Mouse (Mus musculus) adrenal gland, adult 10 weeks (tissue): Measurements from ENCODE around the gene Acot6. TPM values are rescaled to one million over a fixed set of nuclear protein-coding genes. Genes with fewer than 3 reads are reported as not detected.

Source experiments
- polyA plus RNA-seq: library from polyadenylated mRNA; stranded (reverse); fragments of 350-450 nt; fragmentation: Illumina TruSeq; extraction: RNeasy Lipid Tissue Mini Kit (QIAGEN cat#74804); gene quantifications from one replicate; pipeline ENCODE4 v1.2.3, GENCODE M21; 2014; ENCODE audit warnings: low read depth, low replicate concordance

The Acot6 gene
- polyA plus RNA-seq = 16.6 TPM

DNA sequence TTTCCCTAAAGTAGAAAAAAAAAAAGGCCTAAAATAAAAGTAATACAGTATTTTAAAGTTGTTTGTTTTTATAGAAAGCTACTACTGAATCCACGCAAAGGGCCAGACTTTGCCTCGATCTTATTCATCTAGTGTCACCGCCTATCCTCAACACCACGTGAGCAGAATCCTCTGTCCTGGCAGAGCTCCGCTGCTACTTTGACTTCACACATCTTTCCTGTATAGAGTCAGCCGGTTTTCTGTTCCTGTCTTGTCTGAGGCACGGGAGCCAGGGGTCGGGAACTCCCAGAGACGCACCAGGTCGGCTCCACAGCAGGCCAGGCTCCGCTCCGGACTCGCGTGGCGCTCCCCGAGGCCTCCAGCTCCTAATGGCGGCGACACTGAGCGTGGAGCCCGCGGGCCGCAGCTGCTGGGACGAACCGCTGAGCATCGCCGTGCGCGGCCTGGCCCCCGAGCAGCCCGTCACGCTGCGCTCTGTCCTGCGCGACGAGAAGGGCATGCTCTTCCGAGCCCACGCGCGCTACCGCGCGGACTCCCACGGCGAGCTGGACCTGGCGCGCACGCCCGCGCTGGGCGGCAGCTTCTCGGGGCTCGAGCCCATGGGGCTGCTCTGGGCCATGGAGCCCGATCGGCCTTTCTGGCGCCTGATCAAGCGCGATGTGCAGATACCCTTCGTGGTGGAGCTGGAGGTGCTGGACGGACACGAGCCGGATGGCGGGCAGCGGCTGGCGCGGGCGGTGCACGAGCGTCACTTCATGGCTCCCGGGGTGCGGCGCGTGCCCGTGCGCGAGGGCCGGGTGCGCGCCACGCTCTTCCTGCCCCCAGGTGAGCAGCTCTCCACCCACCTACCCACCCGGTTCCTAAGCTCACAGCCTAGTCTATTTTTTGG is at the start of gene Acot6:
Gene Acot6 (plus strand): TSS at position 51 of the 889 bp plus-strand sequence.

GRCm38 (mm10) chr12:84051937-84052474 is 48.4 kb upstream of the Acot6 start, which contains the start of gene Acot3:
Gene Acot3 (plus strand): TSS chr12:84052144.

DNA sequence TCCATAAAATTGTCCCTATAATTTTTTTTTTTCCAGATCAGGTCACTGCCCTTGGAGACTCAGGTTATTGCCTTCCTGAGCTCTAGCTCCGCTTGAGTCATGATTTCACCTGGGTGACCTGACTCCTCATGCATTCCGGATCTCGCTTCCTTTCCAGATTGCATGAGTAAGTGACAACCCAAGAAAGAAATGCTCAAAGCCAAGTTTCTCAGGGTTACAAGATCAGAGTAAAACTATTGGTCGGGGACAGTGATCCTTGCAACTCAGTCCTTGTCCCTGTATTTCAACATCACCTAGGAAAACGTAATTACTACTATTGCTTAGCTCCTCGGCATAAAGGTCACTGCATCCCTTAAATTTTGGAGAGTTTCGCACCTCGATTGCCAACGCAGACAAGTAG is 31.5 kb upstream of the Acot6 start, which contains the start of gene Acot5:
Gene Acot5 (plus strand): TSS at position 340 of the 400 bp plus-strand sequence.

GRCm38 (mm10) chr12:84114153-84114994 is 13.9 kb downstream of the Acot6 start, which contains the start of gene Dnal1:
Gene Dnal1 (plus strand): TSS chr12:84114366.

GRCm38 (mm10) chr12:84147954-84148621 is 47.6 kb downstream of the Acot6 start, which contains the start of gene Pnma1:
Gene Pnma1 (minus strand): TSS chr12:84148489.

Other genes starting within 250 kb of the Acot6 start
- 24.2 TPM for gene Numb, start 178.7 kb upstream of the Acot6 start, polyA plus RNA-seq
- gene Riox1, start 150.0 kb upstream of the Acot6 start, polyA plus RNA-seq = 1.7 TPM
- not detected for gene Heatr4, start 115.8 kb upstream of the Acot6 start, polyA plus RNA-seq
- 3.1 TPM for gene Acot2, start 112.8 kb upstream of the Acot6 start, polyA plus RNA-seq
- 7.6 TPM for gene Acot1, start 91.2 kb upstream of the Acot6 start, polyA plus RNA-seq
- gene Acot4, start 62.3 kb upstream of the Acot6 start, polyA plus RNA-seq = 2.8 TPM
- not detected for gene Gm49366, start 61.7 kb upstream of the Acot6 start, polyA plus RNA-seq
- 0.58 TPM for gene Acot3, start 48.5 kb upstream of the Acot6 start, polyA plus RNA-seq
- not detected for gene Acot5, start 31.3 kb upstream of the Acot6 start, polyA plus RNA-seq
- 34.3 TPM for gene Dnal1, start 13.7 kb downstream of the Acot6 start, polyA plus RNA-seq
- not detected for gene Pnma1, start 47.8 kb downstream of the Acot6 start, polyA plus RNA-seq
- gene Elmsan1, start 118.2 kb downstream of the Acot6 start, polyA plus RNA-seq = 10.8 TPM
- gene Ptgr2, start 184.6 kb downstream of the Acot6 start, polyA plus RNA-seq = 111 TPM
- gene Zfp410, start 216.2 kb downstream of the Acot6 start, polyA plus RNA-seq = 33.8 TPM